Mouse (Mus musculus) embryonic facial prominence, embryonic 15.5 days (tissue): ENCODE measurements at regions not wholly inside any gene's neighbourhood (a gene's known extent, or its start where the extent isn't known, plus 50 kb on each side); places are given as distances from the start of the nearest gene placed in this dataset.
"Not testable (repeated sequence)": the region's sequence is repeated elsewhere in the genome, so short reads cannot be mapped to it uniquely, and the experiment has no call there.

Experiments used
- ATAC-seq: fragments of 200-750 bp; cut with Nextera tagmentation; 2 replicates; pipeline ENCODE4 v1.8.0; 2017; ENCODE audit warnings: low read depth, moderate TSS enrichment; ENCODE audit not compliant: insufficient number of reproducible peaks, low FRiP score, low TSS enrichment
- H3K27ac ChIP-seq: fragments of 300-500 bp; sonication (generic); replicated peaks from 2 replicates; pipeline ENCODE4 v1.5.1; 2015; ENCODE audit warnings: mild to moderate bottlenecking, inconsistent platforms
- H3K27me3 ChIP-seq: fragments of 300-500 bp; sonication (generic); 2 replicates; pipeline ENCODE4 v1.6.1; 2015; ENCODE audit warnings: inconsistent platforms
- H3K36me3 ChIP-seq: fragments of 300-500 bp; sonication (generic); 2 replicates; pipeline ENCODE4 v1.6.1; 2015; ENCODE audit warnings: mild to moderate bottlenecking, inconsistent platforms
- H3K4me1 ChIP-seq: fragments of 300-500 bp; sonication (generic); 2 replicates; pipeline ENCODE4 v1.6.1; 2015; ENCODE audit warnings: inconsistent platforms
- H3K4me2 ChIP-seq: fragments of 300-500 bp; sonication (generic); replicated peaks from 2 replicates; pipeline ENCODE4 v1.6.1; 2015; ENCODE audit warnings: mild to moderate bottlenecking, inconsistent platforms
- H3K4me3 ChIP-seq: fragments of 300-500 bp; sonication (generic); replicated peaks from 2 replicates; pipeline ENCODE4 v1.5.1; 2015; ENCODE audit warnings: mild to moderate bottlenecking, inconsistent platforms
- H3K9ac ChIP-seq: fragments of 300-500 bp; sonication (generic); 2 replicates; pipeline ENCODE4 v1.6.1; 2015; ENCODE audit warnings: inconsistent platforms
- H3K9me3 ChIP-seq: fragments of 300-500 bp; sonication (generic); replicated peaks from 2 replicates; pipeline ENCODE4 v1.6.1; 2016; ENCODE audit warnings: inconsistent platforms
- WGBS: fragments of 180-500 bp; shearing (Covaris S2); methylation state at CpG from one replicate; pipeline ENCODE4 v1.1.7; 2015; 5-methylcytosine and 5-hydroxymethylcytosine counted together

DNA sequence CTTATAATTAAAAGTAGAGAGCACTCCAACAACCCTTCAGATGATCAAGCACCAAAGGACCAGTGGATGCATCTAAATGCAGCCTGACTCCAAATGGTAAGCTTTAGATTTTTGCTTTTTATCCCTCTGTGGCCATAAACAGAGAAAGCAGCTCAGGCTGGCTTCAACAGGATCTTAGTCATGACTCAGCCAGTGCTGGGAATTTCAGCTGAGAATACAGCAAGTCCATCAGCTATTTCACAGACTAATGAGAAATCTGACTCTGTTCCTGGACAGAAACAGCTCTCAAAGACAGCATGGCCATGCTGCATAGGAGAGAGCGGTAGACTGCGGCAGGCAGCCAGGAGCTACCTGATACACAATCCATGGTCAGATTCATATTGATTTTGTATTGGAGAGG is 1800.4 kb upstream of the 5930422O12Rik start:
- H3K4me3 ChIP-seq = no peak overlapping the region
- H3K27me3 ChIP-seq = no peaks in the 10 kb centered on the region
- WGBS = 92% methylated on average over 2 of the region's 2 CpGs
- no peak for ATAC-seq
- no peak overlapping the region for H3K4me2 ChIP-seq
- H3K36me3 ChIP-seq = no peaks in the 10 kb centered on the region
- no peaks in the 10 kb centered on the region for H3K9me3 ChIP-seq
- no peaks in the 10 kb centered on the region for H3K4me1 ChIP-seq
- no peak overlapping the region for H3K9ac ChIP-seq
- H3K27ac ChIP-seq = no peak overlapping the region

DNA sequence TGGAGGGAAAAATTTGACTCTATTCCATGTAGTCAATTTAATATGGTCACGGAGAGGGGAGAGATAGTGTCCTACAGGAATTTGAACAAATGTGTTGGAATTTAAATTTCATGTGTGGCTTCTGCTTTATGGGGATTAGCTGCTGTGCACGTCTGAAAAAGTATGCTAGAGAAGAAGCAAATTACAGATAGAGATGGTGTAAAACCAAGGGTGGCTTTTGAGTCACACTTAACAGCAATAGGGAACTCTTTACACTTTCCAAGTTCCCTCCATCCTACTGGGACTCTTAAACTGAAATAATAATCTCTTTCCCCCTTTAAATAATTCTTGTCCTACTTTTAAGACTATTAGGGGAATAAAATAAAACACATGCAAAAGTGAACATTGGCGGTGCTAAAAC is 1790.1 kb upstream of the 5930422O12Rik start:
- Histone ChIP-seq H3K9me3 (no peaks in the 10 kb centered on the region), H3K27me3 (no peaks in the 10 kb centered on the region), H3K4me2 (no peak overlapping the region), H3K36me3 (no peaks in the 10 kb centered on the region), H3K9ac (no peak overlapping the region), H3K4me3 (no peak overlapping the region), H3K4me1 (no peaks in the 10 kb centered on the region), H3K27ac (no peak overlapping the region)
- WGBS = 60% methylated on average over 3 of the region's 3 CpGs
- no peak for ATAC-seq

- H3K27me3 ChIP-seq = no peaks in the 10 kb centered on the region
- no peaks in the 10 kb centered on the region for H3K36me3 ChIP-seq
- no peak overlapping the region for H3K4me2 ChIP-seq
- H3K9me3 ChIP-seq = no peaks in the 10 kb centered on the region
- no peak overlapping the region for H3K27ac ChIP-seq
- ATAC-seq = no peak
- H3K4me3 ChIP-seq = no peak overlapping the region
- H3K9ac ChIP-seq = no peak overlapping the region
- H3K4me1 ChIP-seq = no peaks in the 10 kb centered on the region
Measured at GRCm38 (mm10) chr8:31663717-31664116, 1764.8 kb upstream of the 5930422O12Rik start.

DNA sequence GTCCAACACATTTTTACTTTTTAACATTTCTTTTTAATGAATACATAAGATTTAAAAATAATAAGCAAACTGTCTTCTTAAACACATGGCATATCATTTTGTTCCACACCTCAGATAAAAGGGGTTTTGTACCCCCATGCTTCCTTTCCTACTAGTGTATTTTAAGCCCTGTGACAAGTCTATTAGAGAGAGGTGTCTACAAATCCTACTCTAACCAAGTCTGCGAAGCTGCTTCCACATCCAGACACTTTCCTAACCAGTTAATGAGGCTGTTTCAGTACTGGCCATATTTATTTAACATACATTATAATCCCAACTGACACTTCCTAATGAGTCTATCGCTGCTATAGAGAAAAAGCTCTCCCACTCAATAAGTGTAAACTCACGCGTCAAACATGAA is 1763.0 kb upstream of the 5930422O12Rik start:
- Histone ChIP-seq H3K4me3 (no peak overlapping the region), H3K27ac (no peak overlapping the region), H3K4me2 (no peak overlapping the region), H3K4me1 (no peaks in the 10 kb centered on the region), H3K9me3 (no peaks in the 10 kb centered on the region), H3K9ac (no peak overlapping the region), H3K27me3 (no peaks in the 10 kb centered on the region), H3K36me3 (no peaks in the 10 kb centered on the region)
- ATAC-seq = no peak
- 82% methylated on average over 4 of the region's 4 CpGs for WGBS

- ATAC-seq = no peak
- Histone ChIP-seq H3K4me3 (no peak overlapping the region), H3K27me3 (no peaks in the 10 kb centered on the region), H3K9ac (no peak overlapping the region), H3K4me1 (no peaks in the 10 kb centered on the region), H3K4me2 (no peak overlapping the region), H3K36me3 (no peaks in the 10 kb centered on the region), H3K9me3 (no peaks in the 10 kb centered on the region), H3K27ac (no peak overlapping the region)
- 80% methylated on average over 2 of the region's 2 CpGs for WGBS
Measured at GRCm38 (mm10) chr8:31704168-31704567, 1724.3 kb upstream of the 5930422O12Rik start.

- Histone ChIP-seq H3K4me3 (no peak overlapping the region), H3K27ac (no peak overlapping the region), H3K27me3 (no peaks in the 10 kb centered on the region), H3K9me3 (no peaks in the 10 kb centered on the region), H3K9ac (no peak overlapping the region), H3K4me2 (no peak overlapping the region), H3K36me3 (no peaks in the 10 kb centered on the region), H3K4me1 (no peaks in the 10 kb centered on the region)
- ATAC-seq = no peak
- 72% methylated on average over 15 of the region's 15 CpGs for WGBS
Measured at GRCm38 (mm10) chr8:31713321-31714076, 1715.0 kb upstream of the 5930422O12Rik start.

DNA sequence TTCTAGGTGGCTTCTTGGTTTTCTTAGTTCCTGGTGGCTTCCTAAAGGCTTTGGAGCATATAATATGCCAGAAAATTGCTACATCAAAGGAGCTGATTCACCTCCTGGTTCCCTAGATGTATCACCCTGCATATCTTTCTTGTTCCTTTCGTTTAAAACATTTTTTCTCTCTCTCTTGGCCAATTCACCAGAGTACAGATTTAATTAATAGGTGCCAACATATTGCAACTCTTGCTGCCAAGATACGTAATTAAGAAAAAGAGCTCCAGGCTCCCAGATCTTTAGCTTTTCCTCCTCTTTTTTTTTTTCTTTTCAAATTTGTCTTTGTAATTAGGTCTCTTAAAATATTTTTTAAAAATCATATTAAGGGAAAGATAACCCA is 1714.4 kb upstream of the 5930422O12Rik start:
- Histone ChIP-seq H3K9me3 (no peaks in the 10 kb centered on the region), H3K4me1 (no peaks in the 10 kb centered on the region), H3K27ac (no peak overlapping the region), H3K9ac (no peak overlapping the region), H3K4me3 (no peak overlapping the region), H3K36me3 (no peaks in the 10 kb centered on the region), H3K4me2 (no peak overlapping the region), H3K27me3 (no peaks in the 10 kb centered on the region)
- no peak for ATAC-seq
- WGBS = 62% methylated on average over 2 of the region's 2 CpGs

- no peaks in the 10 kb centered on the region for H3K27me3 ChIP-seq
- H3K4me3 ChIP-seq = no peak overlapping the region
- no peak overlapping the region for H3K27ac ChIP-seq
- no peaks in the 10 kb centered on the region for H3K4me1 ChIP-seq
- no peaks in the 10 kb centered on the region for H3K9me3 ChIP-seq
- H3K9ac ChIP-seq = no peak overlapping the region
- H3K4me2 ChIP-seq = no peak overlapping the region
- WGBS = 43% methylated on average over 3 of the region's 3 CpGs
- ATAC-seq = no peak
- no peaks in the 10 kb centered on the region for H3K36me3 ChIP-seq
Measured at GRCm38 (mm10) chr8:31720021-31720420, 1708.5 kb upstream of the 5930422O12Rik start.

DNA sequence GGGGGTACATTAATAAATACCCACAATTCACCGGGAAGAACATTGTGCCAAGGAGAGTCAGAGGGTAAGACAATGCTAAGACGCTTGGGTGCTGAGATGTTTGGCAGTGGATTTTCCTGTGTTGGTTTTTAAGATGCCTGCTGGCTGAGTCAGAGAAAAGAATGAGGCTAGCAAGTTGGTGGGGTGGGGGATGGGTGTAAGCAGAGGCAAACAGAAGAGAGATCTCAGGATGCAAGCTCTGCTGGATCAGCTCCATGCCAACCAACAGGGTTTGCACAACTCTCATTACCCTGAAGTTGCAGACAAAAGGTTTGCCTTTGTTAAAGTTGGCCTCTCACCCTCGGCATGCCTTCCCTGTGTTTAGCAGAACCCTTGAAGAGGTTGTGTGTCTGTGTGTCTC is 1707.9 kb upstream of the 5930422O12Rik start:
- Histone ChIP-seq H3K36me3 (no peaks in the 10 kb centered on the region), H3K4me3 (no peak overlapping the region), H3K27ac (no peak overlapping the region), H3K4me2 (no peak overlapping the region), H3K4me1 (no peaks in the 10 kb centered on the region), H3K9ac (no peak overlapping the region), H3K27me3 (no peaks in the 10 kb centered on the region), H3K9me3 (no peaks in the 10 kb centered on the region)
- 40% methylated on average over 3 of the region's 3 CpGs for WGBS
- ATAC-seq = no peak

DNA sequence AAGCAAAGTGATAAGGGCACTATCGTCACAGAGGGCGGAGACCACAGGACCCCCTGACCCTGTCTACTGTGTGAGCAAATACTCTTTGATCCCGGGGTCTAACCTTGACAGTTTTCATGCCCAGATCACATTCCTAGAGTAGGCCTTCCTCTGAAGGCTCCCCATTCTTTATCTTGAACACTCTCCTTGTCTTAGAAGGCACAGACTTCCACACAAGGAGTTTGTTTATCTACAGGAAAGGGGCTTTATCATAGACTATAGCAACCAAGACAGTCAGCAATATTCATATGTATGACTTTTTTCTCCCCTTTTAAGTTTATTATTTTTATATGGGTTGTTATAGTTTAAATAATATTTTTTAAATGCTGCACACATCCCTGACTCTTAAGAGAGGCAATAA is 1703.1 kb upstream of the 5930422O12Rik start:
- no peak overlapping the region for H3K27ac ChIP-seq
- no peaks in the 10 kb centered on the region for H3K36me3 ChIP-seq
- H3K9ac ChIP-seq = no peak overlapping the region
- no peaks in the 10 kb centered on the region for H3K4me1 ChIP-seq
- no peak overlapping the region for H3K4me3 ChIP-seq
- 69% methylated on average over 3 of the region's 3 CpGs for WGBS
- no peak for ATAC-seq
- H3K27me3 ChIP-seq = no peaks in the 10 kb centered on the region
- H3K9me3 ChIP-seq = no peaks in the 10 kb centered on the region
- no peak overlapping the region for H3K4me2 ChIP-seq

DNA sequence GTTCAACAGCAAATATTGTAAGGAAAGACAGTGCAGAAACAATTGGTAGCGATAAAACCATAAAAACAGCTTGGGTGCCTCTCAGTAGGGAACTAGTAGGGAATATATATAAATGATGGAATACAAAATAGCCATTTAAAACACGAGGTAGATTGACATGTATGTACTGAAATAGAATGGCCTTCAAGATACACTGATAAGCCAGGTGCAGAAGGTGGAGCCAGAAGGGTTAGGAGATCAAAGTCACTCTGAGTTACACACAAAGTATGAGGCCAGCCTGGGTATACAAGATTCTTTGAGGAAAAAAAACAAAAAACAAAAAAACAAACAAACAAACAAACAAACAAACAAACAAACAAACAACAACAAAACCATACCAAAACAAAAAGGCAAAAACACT is 1692.9 kb upstream of the 5930422O12Rik start:
- no peak overlapping the region for H3K4me2 ChIP-seq
- no peak overlapping the region for H3K9ac ChIP-seq
- no peak overlapping the region for H3K4me3 ChIP-seq
- no peak overlapping the region for H3K27ac ChIP-seq
- no peaks in the 10 kb centered on the region for H3K27me3 ChIP-seq
- H3K36me3 ChIP-seq = no peaks in the 10 kb centered on the region
- H3K9me3 ChIP-seq = no peaks in the 10 kb centered on the region
- ATAC-seq = no peak
- 81% methylated on average over 2 of the region's 2 CpGs for WGBS
- H3K4me1 ChIP-seq = no peaks in the 10 kb centered on the region

DNA sequence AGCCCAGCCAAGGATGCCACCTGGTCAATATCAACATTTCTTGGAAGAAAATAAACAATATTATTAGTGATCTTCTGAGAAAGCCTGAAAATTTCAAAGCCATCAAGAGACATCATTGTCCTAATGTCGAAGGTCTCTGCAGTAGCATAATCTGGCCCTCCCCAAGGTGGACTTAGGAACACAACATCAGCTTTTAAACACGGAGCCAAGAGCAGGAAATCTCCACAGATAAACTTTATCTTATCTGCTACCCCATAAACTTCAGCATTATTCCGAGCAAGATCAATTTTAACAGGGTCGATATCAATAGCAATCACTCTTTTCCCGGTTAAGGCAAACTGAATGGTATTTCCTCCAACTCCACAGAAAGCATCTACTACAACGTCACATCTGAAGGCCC is 1691.2 kb upstream of the 5930422O12Rik start:
- WGBS = 85% methylated on average over 6 of the region's 6 CpGs
- not testable (repeated sequence) for H3K27ac ChIP-seq, H3K9me3 ChIP-seq, H3K36me3 ChIP-seq, H3K4me3 ChIP-seq, H3K4me2 ChIP-seq, H3K9ac ChIP-seq, ATAC-seq, H3K4me1 ChIP-seq, H3K27me3 ChIP-seq
